Mouse (Mus musculus) MEL (cell line): Measurements from ENCODE around the gene Slc25a48. TPM values are rescaled to one million over a fixed set of nuclear protein-coding genes. Genes with fewer than 3 reads are reported as not detected.

Experiments
- DNase-seq: peaks from one replicate; pipeline ENCODE4 v3.0.0; 2011; ENCODE audit warnings: low read depth, low spot score
- H3K27ac ChIP-seq: 2 replicates; pipeline ENCODE4 v1.5.1; 2012; ENCODE audit warnings: low read depth, mild to moderate bottlenecking, control low read depth, low read length, moderate library complexity; ENCODE audit not compliant: control insufficient read depth
- H3K27me3 ChIP-seq, 2 experiments: fragments of 150-350 bp in 1 of 2; sonication (generic) in 1 of 2; 2 replicates each; pipeline ENCODE4 v1.6.1; 2012; ENCODE audit warnings: low read length in 2 of 2, mild to moderate bottlenecking in 2 of 2, improper control_type of control experiment in 1 of 2, moderate library complexity in 1 of 2; ENCODE audit not compliant: insufficient read depth in 2 of 2, control insufficient read depth in 1 of 2
- H3K36me3 ChIP-seq, 2 experiments: 2 replicates each; pipeline ENCODE4 v1.6.1; 2012 to 2014; ENCODE audit warnings: low read length in 2 of 2, improper control_type of control experiment in 1 of 2, inconsistent platforms in 1 of 2, mild to moderate bottlenecking in 1 of 2; ENCODE audit not compliant: insufficient read depth in 2 of 2, control insufficient read depth in 1 of 2
- H3K4me1 ChIP-seq, 2 experiments: fragments of 150-350 bp in 1 of 2; sonication (generic) in 1 of 2; 2 replicates each; pipeline ENCODE4 v1.6.1; 2012; ENCODE audit warnings: low read length in 2 of 2, improper control_type of control experiment in 1 of 2, mild to moderate bottlenecking in 1 of 2; ENCODE audit not compliant: insufficient read depth in 2 of 2, control insufficient read depth in 1 of 2
- H3K4me3 ChIP-seq, 2 experiments: fragments of 150-350 bp in 1 of 2; sonication (generic) in 1 of 2; 2 replicates each; pipeline ENCODE4 v1.5.1; 2012; ENCODE audit warnings: low read depth in 2 of 2, low read length in 2 of 2, mild to moderate bottlenecking in 2 of 2, moderate library complexity in 2 of 2, control low read depth in 1 of 2, improper control_type of control experiment in 1 of 2; ENCODE audit not compliant: control insufficient read depth in 1 of 2, insufficient read depth in 1 of 2
- H3K79me2 ChIP-seq: 2 replicates; pipeline ENCODE4 v1.6.1; 2012; ENCODE audit warnings: mild to moderate bottlenecking, low read length, moderate library complexity; ENCODE audit not compliant: control insufficient read depth, poor library complexity, insufficient read depth
- H3K9ac ChIP-seq: 2 replicates; pipeline ENCODE4 v1.6.1; 2012; ENCODE audit warnings: low read depth, mild to moderate bottlenecking, control low read depth, low read length, moderate library complexity; ENCODE audit not compliant: control insufficient read depth, poor library complexity, severe bottlenecking
- H3K9me3 ChIP-seq: fragments of 150-350 bp; sonication (generic); replicated peaks from 2 replicates; pipeline ENCODE4 v1.6.1; 2012; ENCODE audit warnings: mild to moderate bottlenecking, low read length, improper control_type of control experiment, moderate library complexity; ENCODE audit not compliant: insufficient read depth
- BHLHE40 ChIP-seq: IDR thresholded peaks from 2 replicates; pipeline ENCODE4 v1.6.1; 2012; ENCODE audit warnings: low read depth, mild to moderate bottlenecking, inconsistent platforms, low read length, improper control_type of control experiment, borderline replicate concordance
- CTCF ChIP-seq, 3 experiments: IDR thresholded peaks in 2 of 3; conservative IDR thresholded peaks in 1 of 3; 2 replicates each; pipeline ENCODE4 v1.5.1; 2011 to 2012; ENCODE audit warnings: low read length in 3 of 3, low read depth in 2 of 3, mild to moderate bottlenecking in 2 of 3, improper control_type of control experiment in 1 of 3, inconsistent platforms in 1 of 3, mixed read lengths in 1 of 3, moderate library complexity in 1 of 3; ENCODE audit not compliant: control insufficient read depth in 1 of 3, insufficient read depth in 1 of 3, poor library complexity in 1 of 3, severe bottlenecking in 1 of 3
- ETS1 ChIP-seq: IDR thresholded peaks from 2 replicates; pipeline ENCODE4 v1.6.1; 2012; ENCODE audit warnings: low read depth, mild to moderate bottlenecking, inconsistent platforms, low read length, improper control_type of control experiment, moderate library complexity
- GABPA ChIP-seq: IDR thresholded peaks from 2 replicates; pipeline ENCODE4 v1.6.1; 2012; ENCODE audit warnings: low read depth, mild to moderate bottlenecking, inconsistent platforms, low read length, improper control_type of control experiment, moderate library complexity
- JUND ChIP-seq: IDR thresholded peaks from 2 replicates; pipeline ENCODE4 v1.6.1; 2011; ENCODE audit warnings: low read depth, mild to moderate bottlenecking, improper control_type of control experiment, low read length
- MXI1 ChIP-seq: IDR thresholded peaks from 2 replicates; pipeline ENCODE4 v1.6.1; 2011; ENCODE audit warnings: mild to moderate bottlenecking, low read depth, low read length, improper control_type of control experiment
- MYC ChIP-seq: IDR thresholded peaks from 2 replicates; pipeline ENCODE4 v1.6.1; 2011; ENCODE audit warnings: low read depth, mild to moderate bottlenecking, low read length, improper control_type of control experiment, moderate library complexity
- NRF1 ChIP-seq: IDR thresholded peaks from 2 replicates; pipeline ENCODE4 v1.6.1; 2014; ENCODE audit warnings: low read depth, mild to moderate bottlenecking, inconsistent platforms, low read length, improper control_type of control experiment, moderate library complexity; ENCODE audit not compliant: poor library complexity, insufficient read depth, severe bottlenecking
- RCOR1 ChIP-seq: IDR thresholded peaks from 2 replicates; pipeline ENCODE4 v1.6.1; 2012; ENCODE audit warnings: low read depth, mild to moderate bottlenecking, inconsistent platforms, low read length, improper control_type of control experiment
- SIN3A ChIP-seq: IDR thresholded peaks from 2 replicates; pipeline ENCODE4 v1.6.1; 2012; ENCODE audit warnings: low read length, improper control_type of control experiment, inconsistent platforms
- TAL1 ChIP-seq: IDR thresholded peaks from 2 replicates; pipeline ENCODE4 v1.6.1; 2012; ENCODE audit warnings: mild to moderate bottlenecking, inconsistent platforms, low read length, moderate library complexity, mixed read lengths
- TCF12 ChIP-seq: IDR thresholded peaks from 2 replicates; pipeline ENCODE4 v1.6.1; 2014; ENCODE audit warnings: low read depth, mild to moderate bottlenecking, inconsistent platforms, low read length, improper control_type of control experiment, moderate library complexity
- USF2 ChIP-seq, 2 experiments: IDR thresholded peaks; 2 replicates each; pipeline ENCODE4 v1.6.1; 2011 to 2012; ENCODE audit warnings: improper control_type of control experiment in 2 of 2, low read length in 2 of 2, borderline replicate concordance in 1 of 2, inconsistent platforms in 1 of 2, low read depth in 1 of 2, mild to moderate bottlenecking in 1 of 2; ENCODE audit not compliant: insufficient read depth in 1 of 2
- ZC3H11A ChIP-seq: IDR thresholded peaks from 2 replicates; pipeline ENCODE4 v1.6.1; 2012; ENCODE audit warnings: low read depth, mild to moderate bottlenecking, inconsistent platforms, low read length, improper control_type of control experiment
- ZMIZ1 ChIP-seq: IDR thresholded peaks from 2 replicates; pipeline ENCODE4 v1.6.1; 2012; ENCODE audit warnings: low read depth, mild to moderate bottlenecking, inconsistent platforms, low read length, improper control_type of control experiment, moderate library complexity
- ZNF384 ChIP-seq: IDR thresholded peaks from 2 replicates; pipeline ENCODE4 v1.6.1; 2012; ENCODE audit warnings: low read depth, mild to moderate bottlenecking, inconsistent platforms, low read length, improper control_type of control experiment
- polyA plus RNA-seq, 2 experiments: library from polyadenylated mRNA; stranded (reverse) in 1 of 2; unstranded in 1 of 2; fragments of >175 nt in 1 of 2; fragments of >200 nt in 1 of 2; gene quantifications; 2 replicates each; pipeline versions ENCODE4 v1.2.1 to v1.2.4; 2012; ENCODE audit warnings: low replicate concordance in 2 of 2, low read depth in 1 of 2; ENCODE audit not compliant: insufficient read length in 2 of 2, insufficient read depth in 1 of 2, missing spikeins in 1 of 2
- total RNA-seq: library from RNA; depleted of rRNA; stranded (reverse); fragments of 300-350 nt; gene quantifications from 2 replicates; pipeline ENCODE4 v1.2.3, GENCODE M21; 2012

The Slc25a48 gene
- total and polyA plus RNA-seq, 3 experiments, result not detected

- no peak overlapping the region for H3K4me3 ChIP-seq
- no peaks in the 10 kb centered on the region for H3K79me2 ChIP-seq
- no peaks in the 10 kb centered on the region for H3K27me3 ChIP-seq
- no peak overlapping the region for H3K27ac ChIP-seq
- H3K4me1 ChIP-seq, result no peaks in the 10 kb centered on the region
- TF ChIP-seq SIN3A, result no peak
- TF ChIP-seq RCOR1, result no peak
- no peak for TF ChIP-seq ZC3H11A
- no peak for TF ChIP-seq JUND
- no peak for TF ChIP-seq ZNF384
- TF ChIP-seq NRF1, result no peak
- TF ChIP-seq GABPA, result no peak
- TF ChIP-seq CTCF (IDR thresholded peaks at IDR 0.05 in 2 of 3, conservative IDR thresholded peaks at IDR 0.05 in 1 of 3; ENCODE audit: control insufficient read depth in 1 of 3, insufficient read depth in 1 of 3, low read depth in 2 of 3, low read length in 3 of 3, poor library complexity in 1 of 3, severe bottlenecking in 1 of 3), result no peak
- no peak for TF ChIP-seq ZMIZ1
- no peak for TF ChIP-seq MXI1
- no peak for TF ChIP-seq USF2 (IDR thresholded peaks at IDR 0.05; ENCODE audit: borderline replicate concordance in 1 of 2, insufficient read depth in 1 of 2, low read depth in 1 of 2, low read length in 2 of 2)
- TF ChIP-seq ETS1, result no peak
- TF ChIP-seq BHLHE40, result no peak
- TF ChIP-seq TCF12, result no peak
- TF ChIP-seq TAL1, result no peak
- TF ChIP-seq MYC, result no peak
- DNase-seq, result no peak
- no peak overlapping the region for H3K9ac ChIP-seq
- no peaks in the 10 kb centered on the region for H3K9me3 ChIP-seq
- H3K36me3 ChIP-seq, result no peaks in the 10 kb centered on the region
These were observed 5.7 kb upstream of the Slc25a48 start for GRCm38 (mm10) chr13:56432496-56432895.

GRCm38 (mm10) chr13:56433466-56433865, 4.7 kb upstream of the Slc25a48 start:
- no peak overlapping the region for H3K27ac ChIP-seq
- H3K4me3 ChIP-seq, result no peak overlapping the region
- no peaks in the 10 kb centered on the region for H3K36me3 ChIP-seq
- H3K9ac ChIP-seq, result no peak overlapping the region
- TF ChIP-seq TCF12 (no peak), CTCF (IDR thresholded peaks at IDR 0.05 in 2 of 3, conservative IDR thresholded peaks at IDR 0.05 in 1 of 3; ENCODE audit: control insufficient read depth in 1 of 3, insufficient read depth in 1 of 3, low read depth in 2 of 3, low read length in 3 of 3, poor library complexity in 1 of 3, severe bottlenecking in 1 of 3) (peak in 1 of 3 experiments; percentile 16; a peak in 1 of 6 replicates)
- H3K27me3 ChIP-seq, result no peaks in the 10 kb centered on the region
- no peak for DNase-seq
- no peaks in the 10 kb centered on the region for H3K9me3 ChIP-seq
- H3K4me1 ChIP-seq, result no peaks in the 10 kb centered on the region
- H3K79me2 ChIP-seq, result no peaks in the 10 kb centered on the region
